Mouse (Mus musculus) erythroblast, embryonic 14.5 days (primary cell): ENCODE results near the gene Akap17b.

ENCODE experiments used
- GATA1 ChIP-seq: IDR thresholded peaks from 2 replicates; pipeline ENCODE4 v1.6.1; 2012; ENCODE audit warnings: low read length, inconsistent platforms, mixed read lengths
- TAL1 ChIP-seq: IDR thresholded peaks from 3 replicates; pipeline ENCODE4 v1.6.1; 2012; ENCODE audit warnings: low read length, inconsistent platforms, mixed read lengths

GRCm38 (mm10) chrX:36590266-36590665 is 54.9 kb downstream of the Akap17b start:
- TF ChIP-seq GATA1, result no peak
- no peak for TF ChIP-seq TAL1
